Mouse (Mus musculus) thymus, adult 2 months (tissue): ENCODE results near the gene Gm11027. TPM values are rescaled to one million over a fixed set of nuclear protein-coding genes. Genes with fewer than 3 reads are reported as not detected.

Source experiments
- DNase-seq: peaks from one replicate; pipeline ENCODE4 v3.0.0; 2021
- H3K27ac ChIP-seq: fragments of 200-500 bp; 2 replicates; pipeline ENCODE4 v1.5.1; 2012; ENCODE audit warnings: low read length, control low read depth; ENCODE audit not compliant: control insufficient read depth, insufficient read depth
- H3K27me3 ChIP-seq: fragments of 200-500 bp; 2 replicates; pipeline ENCODE4 v1.6.1; 2012; ENCODE audit warnings: mild to moderate bottlenecking, low read length, moderate library complexity, mixed read lengths; ENCODE audit not compliant: control insufficient read depth, insufficient read depth
- H3K36me3 ChIP-seq: fragments of 200-500 bp; 2 replicates; pipeline ENCODE4 v1.6.1; 2012; ENCODE audit warnings: mild to moderate bottlenecking, low read length, moderate library complexity; ENCODE audit not compliant: control insufficient read depth, insufficient read depth
- H3K4me1 ChIP-seq: fragments of 200-500 bp; replicated peaks from 2 replicates; pipeline ENCODE4 v1.6.1; 2012; ENCODE audit warnings: low read length; ENCODE audit not compliant: control insufficient read depth, insufficient read depth
- H3K4me3 ChIP-seq: fragments of 200-500 bp; 2 replicates; pipeline ENCODE4 v1.5.1; 2012; ENCODE audit warnings: mild to moderate bottlenecking, low read length, control low read depth, moderate library complexity; ENCODE audit not compliant: control insufficient read depth, insufficient read depth
- CTCF ChIP-seq: fragments of 200-500 bp; IDR thresholded peaks from 2 replicates; pipeline ENCODE4 v1.5.1; 2012; ENCODE audit warnings: mild to moderate bottlenecking, control low read depth, low read length, moderate library complexity, borderline replicate concordance; ENCODE audit not compliant: control insufficient read depth, poor library complexity, insufficient read depth; ENCODE audit errors: extremely low read depth
- POLR2A ChIP-seq: fragments of 200-500 bp; IDR thresholded peaks from 2 replicates; pipeline ENCODE4 v1.6.1; 2012; ENCODE audit warnings: mild to moderate bottlenecking, low read length, control low read depth, moderate library complexity; ENCODE audit not compliant: control insufficient read depth, poor library complexity, insufficient read depth; ENCODE audit errors: extremely low read depth
- WGBS: fragments of 180-500 bp; shearing (Covaris S2); methylation state at CpG from one replicate; pipeline ENCODE4 v1.1.7; 2018; 5-methylcytosine and 5-hydroxymethylcytosine counted together
- polyA plus RNA-seq: library from polyadenylated mRNA; depleted of rRNA; stranded (reverse); fragments of >200 nt; gene quantifications from 2 replicates; pipeline ENCODE4 v1.2.3, GENCODE M21; 2012

The Gm11027 gene
- polyA plus RNA-seq, 1 experiment = not detected

GRCm38 (mm10) chr12:116273733-116274132 is 1.5 kb upstream of the Gm11027 start:
- no peaks in the 10 kb centered on the region for H3K27me3 ChIP-seq
- DNase-seq = no peak
- H3K4me3 ChIP-seq = no peak overlapping the region
- no peak overlapping the region for H3K27ac ChIP-seq
- no peaks in the 10 kb centered on the region; the same call in 1 of the 2 replicates for H3K4me1 ChIP-seq
- WGBS = 91% methylated on average over 1 of the region's 1 CpGs
- no peaks in the 10 kb centered on the region for H3K36me3 ChIP-seq
- TF ChIP-seq POLR2A (no peak), CTCF (no peak)

GRCm38 (mm10) chr12:116275631-116276030 is 445 bp downstream of the Gm11027 start:
- TF ChIP-seq CTCF (no peak), POLR2A (no peak)
- WGBS = 93% methylated on average over 4 of the region's 4 CpGs
- no peak for DNase-seq

DNA sequence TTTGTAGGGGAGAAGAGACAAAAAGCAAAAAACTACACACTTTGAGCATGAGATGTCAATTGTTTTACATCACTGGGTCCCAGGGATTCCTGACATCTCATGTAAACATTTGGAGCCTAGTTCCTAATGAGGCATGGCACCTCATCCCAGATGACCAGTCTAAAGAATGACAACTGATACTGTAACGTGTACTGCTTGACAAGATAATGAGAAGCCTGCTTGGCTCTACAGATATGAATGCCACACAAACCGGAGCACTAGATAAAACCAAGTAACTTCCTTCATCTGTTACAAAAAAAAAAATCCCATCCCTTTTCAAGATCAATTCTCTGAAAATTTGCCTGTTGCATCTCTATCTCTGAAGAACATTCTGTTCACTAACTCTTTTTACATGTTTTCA is 1.8 kb downstream of the Gm11027 start:
- DNase-seq = no peak
- Histone ChIP-seq H3K4me1 (no peaks in the 10 kb centered on the region), H3K27ac (no peak overlapping the region), H3K4me3 (no peak overlapping the region), H3K36me3 (no peaks in the 10 kb centered on the region), H3K27me3 (no peaks in the 10 kb centered on the region)
- WGBS = 87% methylated on average over 2 of the region's 2 CpGs
- TF ChIP-seq CTCF = no peak
- TF ChIP-seq POLR2A = no peak

More at GRCm38 (mm10) chr12:116275631-116276030, 445 bp downstream of the Gm11027 start:
- H3K27ac ChIP-seq = no peak overlapping the region
- H3K27me3 ChIP-seq = no peaks in the 10 kb centered on the region
- H3K36me3 ChIP-seq = no peaks in the 10 kb centered on the region
- H3K4me3 ChIP-seq = no peak overlapping the region
- H3K4me1 ChIP-seq = no peaks in the 10 kb centered on the region

DNA sequence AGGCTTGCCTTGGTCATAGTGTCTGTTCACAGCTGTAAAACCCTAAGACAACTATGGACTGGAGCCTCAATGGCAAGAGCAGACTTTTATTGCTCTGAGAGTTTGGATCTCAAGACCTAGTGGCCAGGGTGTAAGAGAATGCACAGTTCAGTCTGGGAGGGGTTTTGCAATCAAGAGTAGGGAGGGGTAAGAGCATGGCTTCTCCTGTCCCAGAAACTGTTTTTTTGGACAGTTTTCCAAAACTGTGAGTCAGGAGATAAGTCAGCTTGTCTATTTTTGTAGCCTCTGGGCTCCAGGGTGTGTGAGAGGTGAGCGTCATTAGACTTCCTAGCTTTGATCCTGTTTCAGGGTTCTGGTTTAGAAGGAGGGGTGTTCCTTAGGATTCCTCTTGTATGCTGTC is 3.4 kb downstream of the Gm11027 start:
- 93% methylated on average over 1 of the region's 1 CpGs for WGBS
- H3K36me3 ChIP-seq = no peaks in the 10 kb centered on the region

GRCm38 (mm10) chr12:116279181-116279580 is 4.0 kb downstream of the Gm11027 start:
- 60% methylated on average over 2 of the region's 2 CpGs for WGBS
- H3K4me3 ChIP-seq = no peak overlapping the region
- no peak for TF ChIP-seq CTCF
- no peak for TF ChIP-seq POLR2A
- H3K4me1 ChIP-seq = no peaks in the 10 kb centered on the region
- no peak for DNase-seq
- H3K27me3 ChIP-seq = no peaks in the 10 kb centered on the region
- H3K36me3 ChIP-seq = no peaks in the 10 kb centered on the region
- H3K27ac ChIP-seq = no peak overlapping the region

More for the DNA sequence above, 3.4 kb downstream of the Gm11027 start:
- H3K4me3 ChIP-seq = no peak overlapping the region
- DNase-seq = no peak
- no peak for TF ChIP-seq CTCF
- TF ChIP-seq POLR2A = no peak
- H3K4me1 ChIP-seq = no peaks in the 10 kb centered on the region
- H3K27me3 ChIP-seq = no peaks in the 10 kb centered on the region
- no peak overlapping the region for H3K27ac ChIP-seq

DNA sequence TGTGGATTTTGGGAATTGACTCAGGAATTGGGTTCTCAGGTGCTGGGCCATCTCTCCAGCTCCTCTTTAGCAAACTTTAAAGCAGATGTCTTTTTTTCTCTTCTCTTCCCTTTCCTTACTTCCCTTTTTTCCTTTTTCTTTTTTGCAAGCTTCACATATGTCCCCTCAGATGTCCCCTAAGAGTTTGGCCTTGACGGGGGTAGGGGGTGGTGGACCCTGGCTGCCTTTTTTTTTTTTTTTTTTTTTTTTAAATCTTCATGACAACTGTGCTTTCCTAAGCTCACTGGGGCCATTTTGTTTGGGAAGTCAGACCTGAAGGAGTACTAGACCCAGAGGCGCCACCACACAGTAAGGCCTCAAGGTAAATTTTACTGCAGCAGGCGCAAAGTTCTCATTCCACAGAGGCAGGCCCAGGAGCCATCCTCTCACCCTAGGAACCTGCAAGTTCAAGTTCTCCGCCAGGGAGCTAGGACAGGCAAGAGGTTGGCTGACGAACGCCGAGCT is 5.0 kb downstream of the Gm11027 start:
- Histone ChIP-seq H3K36me3 (no peaks in the 10 kb centered on the region), H3K4me3 (peak overlapping the region; percentile 66), H3K27me3 (no peaks in the 10 kb centered on the region), H3K27ac (peak overlapping the region; percentile 55), H3K4me1 (no peaks in the 10 kb centered on the region)
- 2% methylated on average over 7 of the region's 7 CpGs for WGBS
- no peak for DNase-seq
- no peak for TF ChIP-seq POLR2A
- TF ChIP-seq CTCF = no peak

GRCm38 (mm10) chr12:116280653-116281364 is 5.6 kb downstream of the Gm11027 start, which contains the start of gene Esyt2:
Gene Esyt2, plus strand, starts transcription at chr12:116281196.
- peak within 1 kb of the TSS; percentile 55 for H3K27ac ChIP-seq
- DNase-seq = peak; percentile 100
- H3K36me3 ChIP-seq = no peaks in the 10 kb centered on the region
- H3K27me3 ChIP-seq = no peaks in the 10 kb centered on the region
- TF ChIP-seq POLR2A (peak; percentile 100), CTCF (no peak; the same call in 1 of the 2 replicates)
- WGBS = under 1% methylated on average over 68 of the region's 68 CpGs
- peak within 1 kb of the TSS; percentile 77 for H3K4me3 ChIP-seq
- no peaks in the 10 kb centered on the region for H3K4me1 ChIP-seq
